Mouse (Mus musculus): ENCODE measurements around the gene Ehbp1. TPM values are rescaled to one million over a fixed set of nuclear protein-coding genes. Genes with fewer than 3 reads are reported as not detected.

Ehbp1 gene
- polyA plus RNA-seq, 1 experiment from 2014 or later = 13.6 TPM

- peak overlapping the region; percentile 32 for H3K4me3 ChIP-seq
- peaks cover 33% of the 10 kb centered on the region for H3K4me1 ChIP-seq
- H3K27ac ChIP-seq = no peak overlapping the region
- peaks cover 92% of the 10 kb centered on the region for H3K27me3 ChIP-seq
- WGBS = 2% methylated on average over 13 of the region's 13 CpGs
- H3K9me3 ChIP-seq = no peaks in the 10 kb centered on the region
- no peaks in the 10 kb centered on the region for H3K36me3 ChIP-seq
- no peak overlapping the region for H3K9ac ChIP-seq
- ATAC-seq (ENCODE audit: low FRiP score, low read depth) = no peak
- peak overlapping the region; percentile 57 for H3K4me2 ChIP-seq (replicated peaks)
These were observed 345.8 kb downstream of the Ehbp1 start for GRCm38 (mm10) chr11:21996325-21996647.

- H3K4me3 ChIP-seq = peak overlapping the region; percentile 32
- H3K36me3 ChIP-seq = no peaks in the 10 kb centered on the region
- H3K27me3 ChIP-seq = peaks cover 92% of the 10 kb centered on the region
- peaks cover 28% of the 10 kb centered on the region for H3K4me1 ChIP-seq
- H3K27ac ChIP-seq = no peak overlapping the region
- H3K4me2 ChIP-seq (replicated peaks) = peak overlapping the region; percentile 57; the same call in 1 of the 2 replicates
- no peak overlapping the region for H3K9ac ChIP-seq
- no peak for ATAC-seq (ENCODE audit: low FRiP score, low read depth)
- H3K9me3 ChIP-seq = no peaks in the 10 kb centered on the region
- 2% methylated on average over 27 of the region's 27 CpGs for WGBS
These were observed 346.4 kb downstream of the Ehbp1 start for GRCm38 (mm10) chr11:21995534-21996324.

- H3K4me2 ChIP-seq (replicated peaks) = no peak overlapping the region
- H3K9me3 ChIP-seq = no peaks in the 10 kb centered on the region
- H3K9ac ChIP-seq = no peak overlapping the region
- no peak for ATAC-seq (ENCODE audit: low FRiP score, low read depth)
- peaks cover 24% of the 10 kb centered on the region for H3K4me1 ChIP-seq
- WGBS = 3% methylated on average over 34 of the region's 34 CpGs
- H3K36me3 ChIP-seq = no peaks in the 10 kb centered on the region
- H3K27ac ChIP-seq = no peak overlapping the region
- H3K4me3 ChIP-seq = no peak overlapping the region
- H3K27me3 ChIP-seq = peaks cover 86% of the 10 kb centered on the region
These were observed 347.4 kb downstream of the Ehbp1 start for GRCm38 (mm10) chr11:21994377-21995370.

GRCm38 (mm10) chr11:21993597-21994376 is 348.3 kb downstream of the Ehbp1 start:
- WGBS = 2% methylated on average over 46 of the region's 47 CpGs
- no peaks in the 10 kb centered on the region for H3K36me3 ChIP-seq
- peaks cover 24% of the 10 kb centered on the region for H3K4me1 ChIP-seq
- H3K4me3 ChIP-seq = peak overlapping the region; percentile 21
- ATAC-seq (ENCODE audit: low FRiP score, low read depth) = no peak
- H3K27ac ChIP-seq = no peak overlapping the region
- no peaks in the 10 kb centered on the region for H3K9me3 ChIP-seq
- H3K27me3 ChIP-seq = peaks cover 86% of the 10 kb centered on the region
- no peak overlapping the region for H3K9ac ChIP-seq
- H3K4me2 ChIP-seq (replicated peaks) = peak overlapping the region; percentile 34

GRCm38 (mm10) chr11:21992761-21993596 is 349.1 kb downstream of the Ehbp1 start:
- Histone ChIP-seq H3K4me1 (peaks cover 24% of the 10 kb centered on the region), H3K9me3 (0 out of 2 replicates have a peak, but pooled peaks cover 3% of the 10 kb centered on the region), H3K4me3 (peak overlapping the region; percentile 21), H3K27me3 (peaks cover 86% of the 10 kb centered on the region), H3K36me3 (no peaks in the 10 kb centered on the region), H3K4me2 (replicated peaks) (peak overlapping the region; percentile 34), H3K9ac (no peak overlapping the region), H3K27ac (no peak overlapping the region)
- 2% methylated on average over 94 of the region's 96 CpGs for WGBS
- ATAC-seq (ENCODE audit: low FRiP score, low read depth) = peak; percentile 18; the same call in 1 of the 2 replicates

- Histone ChIP-seq H3K27ac (no peak overlapping the region), H3K36me3 (no peaks in the 10 kb centered on the region), H3K4me3 (no peak overlapping the region), H3K9me3 (0 out of 2 replicates have a peak, but pooled peaks cover 3% of the 10 kb centered on the region), H3K4me1 (peaks cover 10% of the 10 kb centered on the region; the same call in 1 of the 2 replicates), H3K9ac (no peak overlapping the region), H3K4me2 (replicated peaks) (no peak overlapping the region), H3K27me3 (peaks cover 53% of the 10 kb centered on the region)
- WGBS = 82% methylated on average over 1 of the region's 1 CpGs
- no peak for ATAC-seq (ENCODE audit: low FRiP score, low read depth)
These were observed 353.6 kb downstream of the Ehbp1 start for GRCm38 (mm10) chr11:21988398-21988946.

GRCm38 (mm10) chr11:21985118-21985517 is 357.0 kb downstream of the Ehbp1 start:
- H3K9me3 ChIP-seq = 0 out of 2 replicates have a peak, but pooled peaks cover 3% of the 10 kb centered on the region
- no peak for ATAC-seq (ENCODE audit: low FRiP score, low read depth)
- 48% methylated on average over 1 of the region's 1 CpGs for WGBS

GRCm38 (mm10) chr11:21974005-21974531 is 368.0 kb downstream of the Ehbp1 start:
- WGBS = 73% methylated on average over 5 of the region's 5 CpGs
- no peaks in the 10 kb centered on the region for H3K36me3 ChIP-seq
- H3K9me3 ChIP-seq = no peaks in the 10 kb centered on the region
- no peaks in the 10 kb centered on the region for H3K27me3 ChIP-seq
- no peak for ATAC-seq (ENCODE audit: low FRiP score, low read depth)
- H3K4me2 ChIP-seq (replicated peaks) = no peak overlapping the region
- H3K9ac ChIP-seq = no peak overlapping the region
- H3K4me1 ChIP-seq = no peaks in the 10 kb centered on the region
- no peak overlapping the region for H3K27ac ChIP-seq
- no peak overlapping the region for H3K4me3 ChIP-seq

More at GRCm38 (mm10) chr11:21985118-21985517, 357.0 kb downstream of the Ehbp1 start:
- peaks cover 29% of the 10 kb centered on the region for H3K27me3 ChIP-seq
- H3K4me1 ChIP-seq = 0 out of 2 replicates have a peak, but pooled peaks cover 3% of the 10 kb centered on the region
- H3K36me3 ChIP-seq = no peaks in the 10 kb centered on the region
- H3K4me3 ChIP-seq = no peak overlapping the region
- no peak overlapping the region for H3K9ac ChIP-seq
- no peak overlapping the region for H3K27ac ChIP-seq
- no peak overlapping the region for H3K4me2 ChIP-seq (replicated peaks)

- WGBS = 70% methylated on average over 3 of the region's 3 CpGs
- ATAC-seq (ENCODE audit: low FRiP score, low read depth) = no peak
- H3K9me3 ChIP-seq = no peaks in the 10 kb centered on the region
- H3K4me3 ChIP-seq = no peak overlapping the region
- no peaks in the 10 kb centered on the region for H3K4me1 ChIP-seq
- H3K36me3 ChIP-seq = no peaks in the 10 kb centered on the region
- no peak overlapping the region for H3K27ac ChIP-seq
- H3K9ac ChIP-seq = no peak overlapping the region
- H3K4me2 ChIP-seq (replicated peaks) = no peak overlapping the region
- no peaks in the 10 kb centered on the region for H3K27me3 ChIP-seq
These were observed 368.5 kb downstream of the Ehbp1 start for GRCm38 (mm10) chr11:21973597-21973996.

GRCm38 (mm10) chr11:21968922-21969321 is 373.2 kb downstream of the Ehbp1 start:
- Histone ChIP-seq H3K4me1 (no peaks in the 10 kb centered on the region), H3K36me3 (no peaks in the 10 kb centered on the region), H3K9me3 (no peaks in the 10 kb centered on the region), H3K27ac (no peak overlapping the region), H3K4me2 (replicated peaks) (no peak overlapping the region), H3K27me3 (no peaks in the 10 kb centered on the region), H3K9ac (no peak overlapping the region), H3K4me3 (no peak overlapping the region)
- 82% methylated on average over 3 of the region's 3 CpGs for WGBS
- ATAC-seq (ENCODE audit: low FRiP score, low read depth) = no peak

Measured in limb, embryonic 13.5 days (tissue).